ENCODE assay signal across 9 mouse cellular contexts in the genomic region with DNA sequence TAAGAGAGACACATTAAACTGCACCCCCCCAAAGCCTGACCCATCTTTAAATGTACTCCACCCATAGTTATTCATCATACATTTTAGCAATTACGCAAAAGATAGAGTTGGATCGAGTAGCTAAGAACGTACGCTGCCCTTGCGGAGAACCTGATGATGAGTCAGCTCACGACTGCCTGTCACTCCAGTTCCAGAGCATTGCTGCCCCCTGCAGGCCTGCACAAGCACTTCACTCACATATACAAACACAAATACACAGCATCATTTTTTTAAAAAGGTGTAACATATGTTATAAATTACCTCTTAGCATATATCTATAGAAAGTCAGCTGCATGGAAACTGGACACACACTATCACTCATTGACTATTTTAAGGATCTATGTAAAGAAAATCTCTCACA. TPM values are rescaled to one million over a fixed set of nuclear protein-coding genes. Genes with fewer than 3 reads are reported as not detected.
DNase-seq lines count a peak whose midpoint lies in the region; ATAC-seq and TF ChIP-seq lines count a peak whose summit lies in the region.
"Had no signal": no experiment of that assay in that cellular context is flagged by ENCODE, and none has a peak within 500 bp of the region (broad histone marks: within the 10 kb centered on the region; RNA-seq: fewer than 3 reads in every experiment).

No protein-coding gene starts in this region.

- H3K4me3 ChIP-seq in lung, embryonic 14.5 days (ENCODE audit: low read depth, low read length), result no peak overlapping the region
- no peak overlapping the region for H3K4me3 ChIP-seq in cortical plate, adult 2 months (ENCODE audit: insufficient read depth, low read length)
- H3K4me3 ChIP-seq in liver, embryonic 14.5 days (ENCODE audit: insufficient read depth in 1 of 2, low read depth in 2 of 2, low read length in 2 of 2), result no peak overlapping the region
- H3K4me3 ChIP-seq: liver, embryonic 13.5 days had no signal

- no peaks in the 10 kb centered on the region for H3K9me3 ChIP-seq in lung, embryonic 14.5 days (ENCODE audit: low read depth, low read length)
- H3K9me3 ChIP-seq in liver, embryonic 14.5 days (ENCODE audit: control insufficient read depth, low read length), result no peaks in the 10 kb centered on the region
- H3K9me3 ChIP-seq: liver, embryonic 13.5 days had no signal

- H3K27ac ChIP-seq in lung, embryonic 14.5 days (ENCODE audit: low read depth), result no peak overlapping the region
- no peak overlapping the region for H3K27ac ChIP-seq in cortical plate, adult 2 months (ENCODE audit: insufficient read depth, low read length)
- no peak overlapping the region for H3K27ac ChIP-seq in liver, embryonic 14.5 days
- H3K27ac ChIP-seq: liver, embryonic 13.5 days had no signal

- H3K9ac ChIP-seq in lung, embryonic 14.5 days, result no peak overlapping the region
- no peak overlapping the region for H3K9ac ChIP-seq in liver, embryonic 14.5 days (replicated peaks)
- H3K9ac ChIP-seq: liver, embryonic 13.5 days had no signal

- no peaks in the 10 kb centered on the region for H3K27me3 ChIP-seq in lung, embryonic 14.5 days (ENCODE audit: insufficient read depth, low read length)
- H3K27me3 ChIP-seq in liver, embryonic 14.5 days (ENCODE audit: control insufficient read depth, insufficient read depth, low read length), result no peaks in the 10 kb centered on the region
- H3K27me3 ChIP-seq: liver, embryonic 13.5 days had no signal

- DNase-seq in cerebellum, adult 11 months, result peak; percentile 18
- peak; percentile 17 for DNase-seq in lung, embryonic 14.5 days
- DNase-seq in lung, adult 18-20 months, result no peak
- no peak for DNase-seq in liver, embryonic 14.5 days (ENCODE audit: low read depth in 3 of 3, low spot score in 3 of 3)
- no peak for DNase-seq in MN1 (ENCODE audit: low spot score)
- DNase-seq in layer of hippocampus, postnatal 36 days, result no peak
- DNase-seq: liver, embryonic 13.5 days had no signal

- no peaks in the 10 kb centered on the region for H3K4me1 ChIP-seq in lung, embryonic 14.5 days (ENCODE audit: insufficient read depth)
- H3K4me1 ChIP-seq in cortical plate, adult 2 months (ENCODE audit: control insufficient read depth, insufficient read depth, low read length), result no peaks in the 10 kb centered on the region
- no peaks in the 10 kb centered on the region for H3K4me1 ChIP-seq in liver, embryonic 14.5 days (replicated peaks; ENCODE audit: control insufficient read depth in 2 of 2, insufficient read depth in 2 of 2, low read length in 1 of 2)
- H3K4me1 ChIP-seq: liver, embryonic 13.5 days had no signal

- 44% methylated on average over 6 of the region's 6 CpGs for WGBS in lung, embryonic 14.5 days
- WGBS in liver, embryonic 14.5 days (ENCODE audit: insufficient replicate concordance), result 43% methylated on average over 6 of the region's 6 CpGs

- TF ChIP-seq POLR2A in cortical plate, adult 2 months (IDR thresholded peaks at IDR 0.05; ENCODE audit: extremely low read depth, insufficient read depth, low read length), result no peak

- ATAC-seq in cerebellum, adult (ENCODE audit: insufficient number of reproducible peaks, low FRiP score, low TSS enrichment), result no peak
- no peak for ATAC-seq in lung, embryonic 14.5 days (ENCODE audit: insufficient read depth)
- ATAC-seq in liver, embryonic 14.5 days (ENCODE audit: insufficient read depth), result no peak

- TF ChIP-seq EP300 in liver, embryonic 14.5 days (IDR thresholded peaks at IDR 0.05; ENCODE audit: low read depth), result no peak

- TF ChIP-seq CTCF in lung, embryonic 14.5 days (IDR thresholded peaks at IDR 0.05; ENCODE audit: low read depth), result peak; percentile 46; the same call in 1 of the 2 replicates
- peak; percentile 9; the same call in 1 of the 2 replicates for TF ChIP-seq CTCF in cortical plate, adult 2 months (IDR thresholded peaks at IDR 0.05; ENCODE audit: extremely low read depth, insufficient read depth, low read length)
- TF ChIP-seq CTCF in liver, embryonic 14.5 days (IDR thresholded peaks at IDR 0.05; ENCODE audit: low read depth), result peak; percentile 39

- no peaks in the 10 kb centered on the region for H3K36me3 ChIP-seq in lung, embryonic 14.5 days (ENCODE audit: insufficient read depth)
- H3K36me3 ChIP-seq in liver, embryonic 14.5 days (replicated peaks; ENCODE audit: control insufficient read depth, insufficient read depth, low read depth), result no peaks in the 10 kb centered on the region
- H3K36me3 ChIP-seq: liver, embryonic 13.5 days had no signal

- H3K4me2 ChIP-seq in lung, embryonic 14.5 days, result no peak overlapping the region
- H3K4me2 ChIP-seq in liver, embryonic 14.5 days (ENCODE audit: low read depth), result no peak overlapping the region
- H3K4me2 ChIP-seq: liver, embryonic 13.5 days had no signal

RNA-seq across cellular contexts. Expression of a gene that starts 29.9 kb away (rescaled TPM):
- polyA plus RNA-seq in lung, embryonic 14.5 days (2014; fragmentation: Nextera tagmentation; extraction: Ambion mirVana), result 0.07 TPM in 1 of 2 replicates, not detected in the other
- 0.38 and 0.45 TPM in 2 replicates for polyA plus RNA-seq in cortical plate, adult 2 months (2012; rRNA removed)
- not detected in 2 replicates for polyA plus RNA-seq in liver, embryonic 14.5 days (2012; rRNA removed)
- not detected in 2 replicates for polyA plus RNA-seq in liver, embryonic 14.5 days (2014; fragmentation: Nextera tagmentation; extraction: Ambion mirVana)
- total RNA-seq in layer of hippocampus, postnatal 36 days (2021), result 1 to 10 TPM in 1 of 2 experiments, under 1 TPM in 1; 0.78 to 1.0 TPM

Comparison
In these comparisons a context has a peak if more than half of its experiments do, and no peak if none do; other contexts are left out.
1. DNase-seq: peak in cerebellum, adult 11 months (single experiment) and lung, embryonic 14.5 days (single experiment); none in lung, adult 18-20 months (0 of 2), liver, embryonic 14.5 days (0 of 3), MN1 (single experiment) and layer of hippocampus, postnatal 36 days (0 of 2).
2. Peak in every context shown above with its lines, with median percentiles within 50 percentile points of each other: CTCF ChIP-seq.